Mouse (Mus musculus) hindlimb bud, embryonic 11.5 days (tissue): ENCODE results near the gene Slc25a21.

Source experiments
- DNase-seq: peaks from one replicate; pipeline ENCODE4 v3.0.0-alpha.2; 2012; ENCODE audit warnings: low read depth, low spot score; ENCODE audit errors: extremely low spot score

Gene Slc25a21

DNA sequence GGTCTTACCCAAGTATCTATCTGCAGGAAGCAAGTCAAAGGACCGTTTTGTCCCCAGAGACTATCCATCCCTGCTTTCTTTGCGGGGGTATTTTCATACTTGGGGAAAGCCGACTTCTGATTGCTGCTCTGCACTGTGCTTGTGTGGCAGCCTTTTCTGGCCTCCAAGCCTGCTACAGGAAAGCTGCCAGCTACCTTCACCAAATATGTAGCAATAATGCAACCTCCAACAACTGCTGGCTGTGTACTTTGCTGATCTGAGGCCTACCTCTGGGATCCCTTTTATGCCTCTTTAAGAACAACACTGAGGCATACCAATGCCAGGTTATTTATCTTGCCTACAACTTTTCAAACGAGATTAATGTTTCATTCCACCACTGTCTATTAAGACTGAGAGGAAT, 408.0 kb downstream of the Slc25a21 start:
- no peak for DNase-seq

GRCm38 (mm10) chr12:56785250-56785649, 412.0 kb downstream of the Slc25a21 start:
- no peak for DNase-seq

- no peak for DNase-seq
Measured at GRCm38 (mm10) chr12:56781196-56781595, 416.1 kb downstream of the Slc25a21 start.

DNA sequence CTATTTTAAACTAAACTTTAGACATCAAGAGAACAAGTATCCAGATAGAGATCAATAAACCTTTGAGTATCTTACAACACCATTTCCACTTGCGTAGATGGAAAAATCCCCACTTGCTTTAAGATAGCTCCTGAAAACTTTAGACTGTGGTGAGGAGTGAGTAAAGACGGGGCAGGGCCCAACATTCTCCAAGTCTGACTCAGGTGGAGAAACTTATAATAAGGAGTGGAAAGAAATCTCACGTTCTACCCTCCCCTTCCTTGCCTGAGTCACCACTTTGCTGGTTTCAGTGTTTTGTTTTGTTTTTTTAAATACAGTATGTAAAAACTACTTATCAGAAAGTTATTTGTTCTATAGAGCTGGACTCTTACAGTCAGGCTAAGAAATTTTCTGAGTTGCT, 417.7 kb downstream of the Slc25a21 start:
- DNase-seq = no peak

- DNase-seq = no peak
Measured at GRCm38 (mm10) chr12:56773941-56774340, 423.3 kb downstream of the Slc25a21 start.

GRCm38 (mm10) chr12:56769421-56769820, 427.9 kb downstream of the Slc25a21 start:
- DNase-seq = no peak

- no peak for DNase-seq
Measured at GRCm38 (mm10) chr12:56767474-56767873, 429.8 kb downstream of the Slc25a21 start.

DNA sequence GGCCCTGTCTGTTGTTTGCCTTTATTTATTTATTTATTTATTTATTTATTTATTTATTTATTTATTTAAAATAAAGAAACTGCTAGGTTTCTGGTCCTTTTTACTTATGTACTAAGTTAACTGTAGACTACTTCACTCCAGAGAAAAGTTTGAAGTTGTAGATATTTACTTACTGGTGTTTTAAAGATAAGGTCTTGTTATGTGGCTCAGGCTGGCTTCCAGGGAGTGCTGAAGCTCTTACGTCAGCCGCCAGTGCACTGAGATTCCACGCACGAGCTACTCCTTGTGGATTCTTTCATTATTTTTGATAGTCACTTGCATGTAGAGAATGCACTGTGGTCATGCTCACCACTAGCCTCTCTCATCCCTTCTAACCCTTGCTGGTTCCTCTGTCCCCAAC, 460.2 kb downstream of the Slc25a21 start:
- no peak for DNase-seq

GRCm38 (mm10) chr12:56727631-56728030, 469.6 kb downstream of the Slc25a21 start:
- DNase-seq = no peak

DNA sequence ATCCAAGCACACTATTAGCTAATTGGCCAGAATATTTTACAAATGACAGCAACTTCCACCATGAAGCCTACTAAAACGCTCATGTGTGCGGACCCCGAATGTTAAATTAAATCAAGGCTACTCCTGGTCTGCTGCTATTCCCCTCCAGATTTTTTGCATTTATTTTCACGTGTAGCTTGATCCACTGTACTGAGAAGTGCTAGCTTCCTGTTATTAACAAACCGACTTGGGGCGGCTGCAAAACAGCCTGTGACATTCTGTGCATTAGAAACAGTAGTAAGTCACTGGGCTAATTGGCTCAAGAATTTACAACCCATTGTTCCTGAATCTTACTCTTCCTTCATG, 478.6 kb downstream of the Slc25a21 start:
- DNase-seq = no peak

DNA sequence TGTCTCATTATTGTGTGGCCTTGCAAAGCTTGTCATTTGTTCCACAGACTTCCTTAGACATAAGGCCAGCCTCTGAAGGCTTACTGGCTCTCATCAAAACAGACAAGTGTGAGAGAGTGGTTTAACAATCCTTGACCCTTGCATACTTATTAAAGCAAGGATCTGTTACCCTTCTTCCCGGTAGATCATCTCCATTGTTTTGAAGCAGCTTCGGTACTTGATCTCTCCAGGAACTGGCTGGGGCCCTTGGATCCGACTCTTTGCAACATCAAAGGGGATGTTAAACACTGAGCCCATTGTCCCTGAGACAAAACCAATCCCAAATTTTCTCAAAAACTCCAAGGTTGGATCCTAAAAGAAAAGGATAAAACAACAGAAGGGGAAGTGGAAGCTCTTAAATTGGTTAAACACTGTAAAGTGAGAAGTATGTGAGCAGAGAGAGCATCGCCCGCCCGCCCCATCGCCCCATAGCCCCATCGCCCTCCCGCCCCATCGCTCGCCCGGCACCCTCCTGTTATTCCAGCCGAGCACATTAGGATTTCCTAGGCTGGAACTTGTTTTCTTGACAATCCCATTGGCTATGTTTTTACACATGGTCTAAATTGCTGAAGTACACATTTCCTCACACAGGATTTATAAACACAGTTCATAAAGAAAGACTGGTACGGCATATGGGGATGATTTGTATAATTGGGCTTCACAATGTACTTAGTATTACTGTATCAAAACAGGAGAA, 479.1 kb downstream of the Slc25a21 start:
- DNase-seq = no peak

DNA sequence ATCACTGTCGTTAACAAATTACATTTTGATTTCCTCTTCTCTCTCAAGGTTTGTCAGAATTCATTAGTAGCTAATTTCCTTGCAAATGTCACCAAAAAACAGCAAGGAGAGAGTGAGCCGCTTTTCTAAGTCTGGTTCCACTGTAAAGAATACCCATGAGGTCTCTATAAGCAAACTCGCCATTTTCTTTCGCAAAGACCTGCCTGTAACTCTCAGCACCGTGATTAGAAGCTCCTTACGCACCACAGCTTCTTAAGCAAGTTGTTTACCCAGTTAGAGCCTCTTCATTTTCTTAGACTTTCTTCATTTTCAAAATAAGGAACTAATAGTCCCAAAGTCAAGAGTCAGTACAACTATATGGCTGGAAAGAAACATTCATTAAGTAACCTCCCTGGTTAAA, 496.3 kb downstream of the Slc25a21 start:
- DNase-seq = no peak

- no peak for DNase-seq
Measured at GRCm38 (mm10) chr12:56699915-56700900, 497.1 kb downstream of the Slc25a21 start.

GRCm38 (mm10) chr12:56699351-56699750, 497.9 kb downstream of the Slc25a21 start:
- DNase-seq = no peak

DNA sequence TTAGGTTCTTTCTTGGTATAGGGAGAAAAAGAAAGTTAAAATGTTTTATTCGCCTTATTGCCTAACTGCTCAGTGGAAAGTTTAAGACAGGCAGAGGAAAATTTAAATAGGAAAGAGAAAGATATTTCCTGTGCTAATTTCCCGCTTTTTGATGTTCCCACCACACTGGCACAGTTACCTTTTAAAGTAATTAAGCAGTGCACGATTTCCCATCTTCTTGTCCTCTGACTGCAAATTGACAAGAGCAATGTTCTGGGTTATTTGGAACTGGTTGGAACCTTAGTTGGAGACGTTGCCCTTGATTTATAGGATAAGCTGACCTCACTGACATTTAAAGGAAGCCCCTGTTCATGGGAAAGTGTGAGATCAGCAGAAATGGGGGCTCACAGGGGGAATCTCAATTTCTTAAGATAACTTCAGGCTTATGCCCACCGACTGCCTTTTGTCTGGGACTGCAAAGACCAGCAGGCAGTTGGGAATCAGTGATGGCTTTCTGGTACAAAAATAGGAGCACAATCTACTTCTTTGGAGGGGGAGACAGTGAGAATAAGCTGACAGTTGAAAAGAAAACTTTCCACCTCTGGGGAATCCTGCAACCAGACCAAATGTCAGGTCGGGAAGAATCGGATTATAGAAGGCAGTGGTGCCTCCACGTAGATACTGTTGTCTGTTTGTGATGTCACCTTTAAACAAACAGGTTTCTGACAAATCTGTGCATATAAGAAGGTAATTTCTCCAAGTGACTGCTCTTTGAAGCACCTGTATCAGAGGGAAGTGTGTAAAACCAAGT, 498.9 kb downstream of the Slc25a21 start:
- DNase-seq = no peak

DNA sequence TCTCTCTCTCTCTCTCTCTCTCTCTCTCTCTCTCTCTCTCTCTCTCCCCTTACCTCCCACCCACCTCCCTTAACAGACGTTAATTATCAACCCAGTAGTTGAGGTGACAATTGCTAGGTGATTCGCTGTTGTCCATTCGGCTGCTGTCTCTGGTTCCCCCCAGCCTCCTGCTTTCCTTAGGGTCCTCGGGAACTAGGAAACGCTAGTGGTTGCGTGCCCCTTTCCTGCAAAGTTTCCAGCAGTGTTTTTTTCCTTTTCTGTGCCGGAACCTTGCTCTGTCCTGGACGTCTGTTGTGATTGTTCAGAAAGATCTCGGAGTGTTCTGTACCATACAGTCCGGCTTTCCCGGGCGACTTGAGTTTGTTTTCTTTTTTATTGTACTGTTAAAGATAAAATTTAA, 499.5 kb downstream of the Slc25a21 start:
- no peak for DNase-seq

DNA sequence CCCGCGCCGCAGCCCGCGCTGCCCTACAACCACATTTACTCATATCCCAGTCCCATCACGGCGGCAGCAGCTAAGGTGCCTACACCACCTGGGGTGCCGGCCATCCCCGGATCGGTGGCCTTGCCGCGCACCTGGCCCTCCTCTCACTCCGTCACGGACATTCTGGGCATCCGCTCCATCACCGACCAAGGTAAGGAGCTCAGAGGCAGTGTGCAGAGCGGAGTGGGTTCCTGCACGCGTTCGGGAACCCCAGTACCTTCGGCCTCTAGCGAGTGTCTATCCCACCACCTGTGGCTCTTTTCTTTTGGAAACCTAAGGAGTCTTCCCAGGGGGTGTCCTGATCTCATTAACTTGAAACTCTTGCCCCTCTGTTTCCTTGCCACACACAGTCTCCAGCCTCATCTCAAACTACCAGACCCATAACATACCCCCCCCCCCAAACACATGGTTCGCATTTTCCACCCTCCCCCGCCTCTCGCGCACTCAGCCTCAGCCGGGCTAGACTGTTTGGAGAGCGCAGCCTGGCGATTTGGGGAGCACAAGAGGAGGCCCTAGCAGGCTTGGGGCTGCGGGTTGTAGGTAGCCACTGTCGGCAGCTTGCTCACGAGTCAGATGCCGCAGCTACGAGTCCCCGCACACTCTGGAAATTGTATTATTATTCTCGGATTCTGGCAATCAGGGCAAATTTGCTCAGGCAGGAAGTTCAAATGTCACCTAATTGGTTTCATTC, 500.1 kb downstream of the Slc25a21 start:
- DNase-seq = no peak

DNA sequence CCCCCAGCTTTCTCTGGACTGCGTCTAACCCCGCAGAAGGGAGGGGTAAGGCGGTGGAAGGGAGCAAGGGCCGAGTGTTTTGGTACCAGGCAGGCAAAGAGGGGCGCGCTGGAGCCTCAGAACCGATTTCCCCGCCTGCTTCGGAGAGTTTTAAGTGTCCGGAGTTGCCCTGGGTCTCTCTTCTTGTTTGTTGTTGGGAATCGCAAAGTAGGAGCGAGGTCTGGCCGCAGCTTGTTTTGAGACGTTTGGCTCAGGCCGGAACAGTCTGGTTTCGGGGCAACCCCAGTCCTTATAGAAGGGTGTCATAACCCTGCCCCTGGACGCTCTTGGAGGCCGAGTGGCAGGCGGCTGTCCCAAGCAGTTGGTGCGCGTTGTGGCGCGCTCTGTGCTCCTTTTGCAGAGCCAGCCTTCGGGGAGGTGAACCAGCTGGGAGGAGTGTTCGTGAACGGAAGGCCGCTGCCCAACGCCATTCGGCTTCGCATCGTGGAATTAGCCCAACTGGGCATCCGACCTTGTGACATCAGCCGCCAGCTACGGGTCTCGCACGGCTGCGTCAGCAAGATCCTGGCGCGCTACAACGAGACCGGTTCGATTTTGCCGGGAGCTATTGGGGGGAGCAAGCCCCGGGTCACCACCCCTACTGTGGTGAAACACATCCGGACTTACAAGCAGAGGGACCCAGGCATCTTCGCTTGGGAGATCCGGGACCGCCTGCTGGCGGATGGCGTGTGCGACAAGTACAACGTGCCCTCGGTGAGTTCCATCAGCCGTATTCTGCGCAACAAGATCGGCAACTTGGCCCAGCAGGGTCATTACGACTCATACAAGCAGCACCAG, 500.9 kb downstream of the Slc25a21 start:
- no peak for DNase-seq

GRCm38 (mm10) chr12:56695358-56696173, 501.7 kb downstream of the Slc25a21 start:
- DNase-seq = no peak
